8 mouse cellular contexts compared by ENCODE assay signal in genomic region chr5:140764921-140765613, GRCm38 (mm10). TPM values are rescaled to one million over a fixed set of nuclear protein-coding genes. Genes with fewer than 3 reads are reported as not detected.
DNase-seq lines count a peak whose midpoint lies in the region; ATAC-seq and TF ChIP-seq lines count a peak whose summit lies in the region.

No protein-coding gene starts in this region.

- WGBS in lung, embryonic 14.5 days: 53% methylated on average over 6 of the region's 6 CpGs
- WGBS in cerebellum, adult 2 months: 85% methylated on average over 6 of the region's 6 CpGs

- no peak overlapping the region for H3K9ac ChIP-seq in lung, embryonic 14.5 days

- no peaks in the 10 kb centered on the region for H3K9me3 ChIP-seq in lung, embryonic 14.5 days (ENCODE audit: low read depth, low read length)

- H3K27ac ChIP-seq in lung, embryonic 14.5 days (ENCODE audit: low read depth): peak overlapping the region; percentile 71
- H3K27ac ChIP-seq in cerebellum, adult 2 months (ENCODE audit: insufficient read depth, low read length): no peak overlapping the region

- peak; percentile 66 to 86 for DNase-seq in adrenal gland, adult (ENCODE audit: inconsistent age in 2 of 2, low spot score in 1 of 2)
- no peak for DNase-seq in adrenal gland, adult 18-20 months (ENCODE audit: low spot score in 2 of 2)
- peak; percentile 45 for DNase-seq in lung, embryonic 14.5 days
- DNase-seq in gastrocnemius, postnatal 25 days: no peak
- no peak for DNase-seq in cerebellum, adult 2 months

- H3K27me3 ChIP-seq in lung, embryonic 14.5 days (ENCODE audit: insufficient read depth, low read length): no peaks in the 10 kb centered on the region
- H3K27me3 ChIP-seq in cerebellum, adult 2 months (ENCODE audit: control insufficient read depth, insufficient read depth, low read length): no peaks in the 10 kb centered on the region

- no peak for TF ChIP-seq CTCF in lung, embryonic 14.5 days (IDR thresholded peaks at IDR 0.05; ENCODE audit: low read depth)
- TF ChIP-seq CTCF in cerebellum, adult 2 months (IDR thresholded peaks at IDR 0.05; ENCODE audit: borderline replicate concordance, insufficient read depth, low read depth, low read length): no peak

- no peak overlapping the region for H3K4me3 ChIP-seq in lung, embryonic 14.5 days (ENCODE audit: low read depth, low read length)
- H3K4me3 ChIP-seq in cerebellum, adult 2 months (replicated peaks; ENCODE audit: insufficient read depth, low read depth, low read length): no peak overlapping the region

- no peak overlapping the region for H3K4me2 ChIP-seq in lung, embryonic 14.5 days

- ATAC-seq in common myeloid progenitor, adult 5-6 weeks (replicated peaks; ENCODE audit: low read depth, poor library complexity, severe bottlenecking): peak; percentile 30
- peak; percentile 24 for ATAC-seq in inflammation-experienced regulatory T-cells, adult 6 months
- ATAC-seq in lung, embryonic 14.5 days (ENCODE audit: insufficient read depth): no peak
- no peak for ATAC-seq in erythroblast, adult 5-6 weeks (replicated peaks; ENCODE audit: low FRiP score, poor library complexity, severe bottlenecking)

- no peak for TF ChIP-seq POLR2A in cerebellum, adult 2 months (IDR thresholded peaks at IDR 0.05; ENCODE audit: borderline replicate concordance, insufficient read depth, low read length)

- H3K4me1 ChIP-seq in lung, embryonic 14.5 days (ENCODE audit: insufficient read depth): peaks cover 20% of the 10 kb centered on the region
- H3K4me1 ChIP-seq in cerebellum, adult 2 months (ENCODE audit: control insufficient read depth, insufficient read depth, low read length): peaks cover 20% of the 10 kb centered on the region

- peaks cover 42% of the 10 kb centered on the region for H3K36me3 ChIP-seq in lung, embryonic 14.5 days (ENCODE audit: insufficient read depth)

RNA-seq across cellular contexts. Expression of gene Amz1, which starts 41.1 kb away (rescaled TPM):
- 1 to 10 TPM in 1 of 2 experiments, under 1 TPM in 1; 0.17 to 1.5 TPM for total RNA-seq in adrenal gland, adult 18-20 months (2021)
- total RNA-seq in common myeloid progenitor, adult 5-6 weeks (2017): 0.10 and 2.4 TPM in 2 replicates
- polyA plus RNA-seq in inflammation-experienced regulatory T-cells, adult 6 months (2017; shearing (Covaris generic)): under 1 TPM; 0.41 to 0.50 (median 0.44) TPM
- polyA plus RNA-seq in lung, embryonic 14.5 days (2014; fragmentation: Nextera tagmentation; extraction: Ambion mirVana): 0.99 and 1.1 TPM in 2 replicates
- total RNA-seq in erythroblast, adult 5-6 weeks (2015; ENCODE audit: low replicate concordance): 0.38 and 6.1 TPM in 2 replicates
- total RNA-seq in erythroblast, adult 5-6 weeks (2017; ENCODE audit: low replicate concordance): 0.28 and 1.3 TPM in 2 replicates
- total RNA-seq in gastrocnemius, postnatal 25 days (2021): under 1 TPM in 1 of 2 experiments, not detected in 1; 0.29 TPM
- 4.6 TPM in 2 replicates for polyA plus RNA-seq in cerebellum, adult 2 months (2012; rRNA removed)

Comparison
In these comparisons a context has a peak if more than half of its experiments do, and no peak if none do; other contexts are left out.
1. DNase-seq: peak in adrenal gland, adult (2 of 2) and lung, embryonic 14.5 days (single experiment); none in adrenal gland, adult 18-20 months (0 of 2), gastrocnemius, postnatal 25 days (single experiment) and cerebellum, adult 2 months (0 of 2).
2. ATAC-seq: peak in common myeloid progenitor, adult 5-6 weeks (single experiment) and inflammation-experienced regulatory T-cells, adult 6 months (single experiment); none in lung, embryonic 14.5 days (single experiment) and erythroblast, adult 5-6 weeks (single experiment).